Mouse (Mus musculus) CD4-positive naive resting alpha-beta T cell, adult 76 days (primary cell): Measurements from ENCODE around the gene Prex1. TPM values are rescaled to one million over a fixed set of nuclear protein-coding genes. Genes with fewer than 3 reads are reported as not detected.

Experiments
- total RNA-seq: library from RNA; stranded (reverse); gene quantifications from one replicate; pipeline ENCODE4 v1.2.4, GENCODE M21; 2023

Prex1 gene
- total RNA-seq = 170 TPM

DNA sequence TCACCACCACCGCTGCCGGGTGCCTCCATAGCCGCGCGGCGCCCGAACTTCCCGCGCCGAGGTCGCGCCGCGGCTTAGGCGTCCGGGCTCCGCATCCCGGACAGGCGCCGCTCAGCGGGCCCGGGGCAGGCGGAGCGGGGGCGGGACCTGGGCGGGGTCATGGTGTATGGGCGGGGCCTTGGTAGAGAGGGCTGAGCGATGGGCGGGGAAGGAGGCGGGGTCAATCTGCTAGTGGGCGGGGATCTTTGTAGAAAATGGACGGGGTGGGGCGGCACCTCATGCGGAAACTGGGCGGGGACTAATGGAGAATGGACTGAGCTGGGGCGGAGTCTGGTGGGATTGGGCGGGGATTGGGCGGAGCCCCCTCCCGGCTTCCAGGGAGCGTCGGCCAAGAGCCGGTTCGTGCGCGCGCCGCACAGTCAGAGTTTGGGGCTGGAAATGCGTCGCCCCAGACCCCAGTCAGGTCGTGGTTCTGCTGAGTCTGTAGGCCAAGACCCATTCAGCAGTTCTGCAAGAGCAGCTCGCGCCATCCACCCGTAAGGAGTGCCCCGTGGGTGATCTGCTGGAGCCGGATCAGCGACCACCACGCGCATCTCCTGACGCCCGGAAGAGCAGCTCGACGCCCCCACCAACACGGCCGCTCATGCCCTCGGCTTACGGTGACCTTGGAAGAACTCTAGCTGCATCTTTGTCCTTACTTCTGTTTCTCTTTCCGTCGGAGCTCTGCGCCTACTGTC lies at the start of gene Prex1:
Prex1 (minus strand) TSS at position 143 of the 737 bp plus-strand sequence.

Other genes with a start within 250 kb of the Prex1 start
- 10.9 TPM for gene Trp53rkb, start 78.7 kb upstream of the Prex1 start, total RNA-seq
- 51.8 TPM for gene Arfgef2, start 91.8 kb upstream of the Prex1 start, total RNA-seq
- gene Cse1l, start 192.2 kb upstream of the Prex1 start, total RNA-seq = 69.4 TPM